Mouse (Mus musculus) lung, adult 2 months (tissue): ENCODE measurements at regions not wholly inside any gene's neighbourhood (a gene's known extent, or its start where the extent isn't known, plus 50 kb on each side); places are given as distances from the start of the nearest gene placed in this dataset.

Experiments
- DNase-seq: peaks from one replicate; pipeline ENCODE4 v3.0.0; 2022
- H3K4me1 ChIP-seq: fragments of 200-500 bp; 2 replicates; pipeline ENCODE4 v1.6.1; 2011; ENCODE audit warnings: low read length; ENCODE audit not compliant: control insufficient read depth, insufficient read depth
- H3K4me3 ChIP-seq: fragments of 200-500 bp; replicated peaks from 2 replicates; pipeline ENCODE3; 2011; ENCODE audit warnings: low read depth, mild to moderate bottlenecking, control low read depth, low read length; ENCODE audit errors: extremely low read depth
- CTCF ChIP-seq: fragments of 200-500 bp; IDR thresholded peaks from 2 replicates; pipeline ENCODE4 v1.5.1; 2011; ENCODE audit warnings: mild to moderate bottlenecking, low read length, control low read depth; ENCODE audit not compliant: insufficient read depth
- POLR2A ChIP-seq: fragments of 200-500 bp; IDR thresholded peaks from 2 replicates; pipeline ENCODE4 v1.6.1; 2011; ENCODE audit warnings: low read depth, mild to moderate bottlenecking, control low read depth, low read length, borderline replicate concordance; ENCODE audit errors: extremely low read depth
- WGBS: fragments of 180-500 bp; shearing (Covaris S2); methylation state at CpG from one replicate; pipeline ENCODE4 v1.1.7; 2018; 5-methylcytosine and 5-hydroxymethylcytosine counted together

GRCm38 (mm10) chr8:53869997-53870596, 207.3 kb upstream of the Vegfc start:
- Histone ChIP-seq H3K4me3 (no peak overlapping the region), H3K4me1 (no peaks in the 10 kb centered on the region)
- DNase-seq, result no peak
- TF ChIP-seq CTCF (peak; percentile 51), POLR2A (no peak)
- WGBS, result 70% methylated on average over 8 of the region's 8 CpGs

DNA sequence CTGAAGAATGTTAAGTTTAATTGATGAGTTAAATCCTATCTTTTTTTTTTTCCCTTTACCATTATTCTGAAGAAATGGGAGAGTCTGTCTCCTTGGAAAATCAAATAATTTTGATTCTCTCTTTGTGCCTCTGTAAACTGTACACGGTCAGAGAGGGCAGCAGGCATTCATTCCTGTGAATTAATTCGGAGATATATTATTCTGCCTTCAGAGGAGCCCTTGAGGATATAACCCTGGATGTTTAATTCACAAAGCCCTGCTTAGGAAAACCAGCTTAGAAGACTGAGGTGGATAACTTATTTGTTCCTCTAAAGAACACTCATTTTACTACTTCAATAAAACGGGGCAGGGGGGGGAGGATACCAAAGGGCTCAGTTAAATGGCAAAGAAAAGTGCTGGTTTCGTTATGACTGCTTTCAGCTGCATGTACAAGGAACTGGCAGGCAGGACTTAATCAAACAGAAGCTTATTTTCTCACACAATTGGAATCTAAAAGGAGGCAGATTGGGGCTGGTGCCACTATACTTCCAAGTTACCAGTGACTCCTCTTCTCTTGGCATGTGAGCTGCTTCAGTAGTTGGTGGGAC, 205.3 kb upstream of the Vegfc start:
- TF ChIP-seq POLR2A (no peak), CTCF (no peak)
- 58% methylated on average over 4 of the region's 4 CpGs for WGBS
- no peaks in the 10 kb centered on the region for H3K4me1 ChIP-seq
- H3K4me3 ChIP-seq, result no peak overlapping the region
- DNase-seq, result no peak

GRCm38 (mm10) chr8:53878846-53879245, 198.6 kb upstream of the Vegfc start:
- WGBS, result 63% methylated on average over 7 of the region's 7 CpGs
- TF ChIP-seq POLR2A (no peak), CTCF (no peak)
- no peak for DNase-seq
- no peak overlapping the region for H3K4me3 ChIP-seq
- H3K4me1 ChIP-seq, result no peaks in the 10 kb centered on the region

GRCm38 (mm10) chr8:53881551-53881950, 195.9 kb upstream of the Vegfc start:
- no peak for TF ChIP-seq POLR2A
- TF ChIP-seq CTCF, result no peak
- H3K4me3 ChIP-seq, result no peak overlapping the region
- H3K4me1 ChIP-seq, result no peaks in the 10 kb centered on the region
- 65% methylated on average over 1 of the region's 1 CpGs for WGBS
- DNase-seq, result no peak

- Histone ChIP-seq H3K4me3 (no peak overlapping the region), H3K4me1 (no peaks in the 10 kb centered on the region)
- TF ChIP-seq POLR2A, result no peak
- no peak for TF ChIP-seq CTCF
- WGBS, result 51% methylated on average over 4 of the region's 4 CpGs
- DNase-seq, result no peak
Observed at GRCm38 (mm10) chr8:53892205-53892710, 185.1 kb upstream of the Vegfc start.

GRCm38 (mm10) chr8:53892770-53893169, 184.6 kb upstream of the Vegfc start:
- no peak for DNase-seq
- no peak overlapping the region for H3K4me3 ChIP-seq
- 29% methylated on average over 3 of the region's 3 CpGs for WGBS
- H3K4me1 ChIP-seq, result no peaks in the 10 kb centered on the region
- TF ChIP-seq CTCF (no peak), POLR2A (no peak)

- Histone ChIP-seq H3K4me3 (no peak overlapping the region), H3K4me1 (no peaks in the 10 kb centered on the region)
- WGBS, result 66% methylated on average over 4 of the region's 4 CpGs
- DNase-seq, result no peak
- TF ChIP-seq POLR2A, result no peak
- no peak for TF ChIP-seq CTCF
Observed at GRCm38 (mm10) chr8:53922343-53922742, 155.1 kb upstream of the Vegfc start.

GRCm38 (mm10) chr8:53930685-53931084, 146.7 kb upstream of the Vegfc start:
- H3K4me3 ChIP-seq, result no peak overlapping the region
- H3K4me1 ChIP-seq, result no peaks in the 10 kb centered on the region
- WGBS, result 38% methylated on average over 5 of the region's 5 CpGs
- no peak for TF ChIP-seq POLR2A
- no peak for TF ChIP-seq CTCF
- DNase-seq, result no peak

GRCm38 (mm10) chr8:53938392-53938791, 139.0 kb upstream of the Vegfc start:
- Histone ChIP-seq H3K4me1 (no peaks in the 10 kb centered on the region), H3K4me3 (no peak overlapping the region)
- no peak for DNase-seq
- TF ChIP-seq CTCF (no peak), POLR2A (no peak)

GRCm38 (mm10) chr8:53939519-53939918, 137.9 kb upstream of the Vegfc start:
- no peak for TF ChIP-seq CTCF
- no peak for TF ChIP-seq POLR2A
- Histone ChIP-seq H3K4me1 (no peaks in the 10 kb centered on the region), H3K4me3 (no peak overlapping the region)
- no peak for DNase-seq
- WGBS, result 49% methylated on average over 1 of the region's 1 CpGs
